Mouse (Mus musculus): ENCODE measurements around the gene Serpine1. TPM values are rescaled to one million over a fixed set of nuclear protein-coding genes. Genes with fewer than 3 reads are reported as not detected.

Serpine1 gene
- total RNA-seq, 1 experiment from 2014 or later = not detected

GRCm38 (mm10) chr5:137031076-137032032, 40.7 kb downstream of the Serpine1 start:
- no peak for ATAC-seq (replicated peaks; ENCODE audit: insufficient number of reproducible peaks, low FRiP score, low TSS enrichment, poor library complexity, severe bottlenecking)

- ATAC-seq (replicated peaks; ENCODE audit: insufficient number of reproducible peaks, low FRiP score, low TSS enrichment, poor library complexity, severe bottlenecking) = no peak
Observed at GRCm38 (mm10) chr5:137030416-137030810, 41.7 kb downstream of the Serpine1 start.

GRCm38 (mm10) chr5:137029643-137030415, 42.2 kb downstream of the Serpine1 start:
- ATAC-seq (replicated peaks; ENCODE audit: insufficient number of reproducible peaks, low FRiP score, low TSS enrichment, poor library complexity, severe bottlenecking) = peak; percentile 82

- ATAC-seq (replicated peaks; ENCODE audit: insufficient number of reproducible peaks, low FRiP score, low TSS enrichment, poor library complexity, severe bottlenecking) = no peak
Observed at GRCm38 (mm10) chr5:137029273-137029585, 42.8 kb downstream of the Serpine1 start.

GRCm38 (mm10) chr5:137028561-137029272, 43.4 kb downstream of the Serpine1 start:
- no peak for ATAC-seq (replicated peaks; ENCODE audit: insufficient number of reproducible peaks, low FRiP score, low TSS enrichment, poor library complexity, severe bottlenecking)

GRCm38 (mm10) chr5:137026092-137026491, 46.0 kb downstream of the Serpine1 start, which contains the start of gene Vgf:
TSS of gene Vgf (plus strand) at chr5:137026392.
- no peak for ATAC-seq (replicated peaks; ENCODE audit: insufficient number of reproducible peaks, low FRiP score, low TSS enrichment, poor library complexity, severe bottlenecking)

GRCm38 (mm10) chr5:137025132-137025531, 46.9 kb downstream of the Serpine1 start:
- ATAC-seq (replicated peaks; ENCODE audit: insufficient number of reproducible peaks, low FRiP score, low TSS enrichment, poor library complexity, severe bottlenecking) = peak; percentile 79

GRCm38 (mm10) chr5:137024318-137024717, 47.8 kb downstream of the Serpine1 start:
- ATAC-seq (replicated peaks; ENCODE audit: insufficient number of reproducible peaks, low FRiP score, low TSS enrichment, poor library complexity, severe bottlenecking) = no peak

GRCm38 (mm10) chr5:137015913-137016312, 56.2 kb downstream of the Serpine1 start:
- ATAC-seq (replicated peaks; ENCODE audit: insufficient number of reproducible peaks, low FRiP score, low TSS enrichment, poor library complexity, severe bottlenecking) = no peak

GRCm38 (mm10) chr5:137012401-137012950, 59.6 kb downstream of the Serpine1 start:
- no peak for ATAC-seq (replicated peaks; ENCODE audit: insufficient number of reproducible peaks, low FRiP score, low TSS enrichment, poor library complexity, severe bottlenecking)

Other genes with a start within 250 kb of the Serpine1 start
- gene Col26a1, start 189.1 kb downstream of the Serpine1 start, total RNA-seq (2017) = not detected in 3 replicates
- 2.3 to 8.5 TPM (median 3.4 TPM) in 3 replicates for gene Ift22, start 164.1 kb downstream of the Serpine1 start, total RNA-seq (2017)
- gene Fis1, start 119.0 kb downstream of the Serpine1 start, total RNA-seq (2017) = 159 to 216 TPM (median 206 TPM) in 3 replicates
- gene Cldn15, start 105.7 kb downstream of the Serpine1 start, total RNA-seq (2017) = 1.7 to 5.1 TPM (median 1.8 TPM) in 3 replicates
- 193 to 207 TPM (median 205 TPM) in 3 replicates for gene Plod3, start 85.2 kb downstream of the Serpine1 start, total RNA-seq (2017)
- 21.8 to 58.2 TPM (median 38.8 TPM) in 3 replicates for gene Znhit1, start 84.2 kb downstream of the Serpine1 start, total RNA-seq (2017)
- not detected in 3 replicates for gene Vgf, start 45.9 kb downstream of the Serpine1 start, total RNA-seq (2017)
- gene Ap1s1, start 26.1 kb downstream of the Serpine1 start, total RNA-seq (2017) = 11.6 to 30.8 TPM (median 18.7 TPM) in 3 replicates
- 36.1 to 76.1 TPM (median 37.9 TPM) in 3 replicates for gene Trim56, start 43.9 kb upstream of the Serpine1 start, total RNA-seq (2017)
- not detected in 3 replicates for gene Muc3, start 77.1 kb upstream of the Serpine1 start, total RNA-seq (2017)
- not detected in 3 replicates for gene Muc3a, start 140.1 kb upstream of the Serpine1 start, total RNA-seq (2017)
- 0.57 to 1.2 TPM in 2 of 3 replicates, not detected in the other for gene Ache, start 215.3 kb upstream of the Serpine1 start, total RNA-seq (2017)
- 0.64 to 3.0 TPM (median 1.2 TPM) in 3 replicates for gene Ufsp1, start 222.4 kb upstream of the Serpine1 start, total RNA-seq (2017)
- 250 to 289 TPM (median 261 TPM) in 3 replicates for gene Srrt, start 235.4 kb upstream of the Serpine1 start, total RNA-seq (2017)
- 2.7 to 4.0 TPM (median 3.2 TPM) in 3 replicates for gene Trip6, start 242.1 kb upstream of the Serpine1 start, total RNA-seq (2017)